Mouse (Mus musculus) heart, embryonic 15.5 days (tissue): ENCODE results near the gene Rwdd4a. TPM values are rescaled to one million over a fixed set of nuclear protein-coding genes. Genes with fewer than 3 reads are reported as not detected.

ENCODE experiments used
- ATAC-seq: fragments of 200-750 bp; cut with Nextera tagmentation; replicated peaks from 2 replicates; pipeline ENCODE4 v1.8.0; 2017; ENCODE audit warnings: low read depth, moderate TSS enrichment; ENCODE audit not compliant: insufficient number of reproducible peaks, insufficient read depth, low FRiP score
- H3K27ac ChIP-seq: fragments of 300-500 bp; sonication (generic); 2 replicates; pipeline ENCODE4 v1.5.1; 2015; ENCODE audit warnings: mild to moderate bottlenecking, inconsistent platforms
- H3K27me3 ChIP-seq: fragments of 300-500 bp; sonication (generic); 2 replicates; pipeline ENCODE4 v1.6.1; 2015; ENCODE audit warnings: inconsistent platforms
- H3K36me3 ChIP-seq: fragments of 300-500 bp; sonication (generic); 2 replicates; pipeline ENCODE4 v1.6.1; 2015; ENCODE audit warnings: mild to moderate bottlenecking, inconsistent platforms
- H3K4me1 ChIP-seq: fragments of 300-500 bp; sonication (generic); replicated peaks from 2 replicates; pipeline ENCODE4 v1.6.1; 2015; ENCODE audit warnings: inconsistent platforms
- H3K4me2 ChIP-seq: fragments of 300-500 bp; sonication (generic); 2 replicates; pipeline ENCODE4 v1.6.1; 2015; ENCODE audit warnings: inconsistent platforms, mild to moderate bottlenecking, moderate library complexity
- H3K4me3 ChIP-seq: fragments of 300-500 bp; sonication (generic); 2 replicates; pipeline ENCODE4 v1.5.1; 2015; ENCODE audit warnings: mild to moderate bottlenecking, inconsistent platforms
- H3K9ac ChIP-seq: fragments of 300-500 bp; sonication (generic); 2 replicates; pipeline ENCODE4 v1.6.1; 2015; ENCODE audit warnings: mild to moderate bottlenecking, inconsistent platforms
- H3K9me3 ChIP-seq: fragments of 300-500 bp; sonication (generic); replicated peaks from 2 replicates; pipeline ENCODE4 v1.6.1; 2016; ENCODE audit warnings: inconsistent platforms
- WGBS: fragments of 180-500 bp; shearing (Covaris S2); methylation state at CpG from one replicate; pipeline ENCODE4 v1.1.7; 2015; ENCODE audit warnings: mixed read lengths; 5-methylcytosine and 5-hydroxymethylcytosine counted together
- polyA plus RNA-seq: library from polyadenylated mRNA; unstranded; fragments of >200 nt; fragmentation: Nextera tagmentation; extraction: Ambion mirVana; gene quantifications from 2 replicates; pipeline ENCODE4 v1.2.1, GENCODE M21; 2015

Gene Rwdd4a
- 25.5 and 30.7 TPM in 2 replicates for polyA plus RNA-seq

DNA sequence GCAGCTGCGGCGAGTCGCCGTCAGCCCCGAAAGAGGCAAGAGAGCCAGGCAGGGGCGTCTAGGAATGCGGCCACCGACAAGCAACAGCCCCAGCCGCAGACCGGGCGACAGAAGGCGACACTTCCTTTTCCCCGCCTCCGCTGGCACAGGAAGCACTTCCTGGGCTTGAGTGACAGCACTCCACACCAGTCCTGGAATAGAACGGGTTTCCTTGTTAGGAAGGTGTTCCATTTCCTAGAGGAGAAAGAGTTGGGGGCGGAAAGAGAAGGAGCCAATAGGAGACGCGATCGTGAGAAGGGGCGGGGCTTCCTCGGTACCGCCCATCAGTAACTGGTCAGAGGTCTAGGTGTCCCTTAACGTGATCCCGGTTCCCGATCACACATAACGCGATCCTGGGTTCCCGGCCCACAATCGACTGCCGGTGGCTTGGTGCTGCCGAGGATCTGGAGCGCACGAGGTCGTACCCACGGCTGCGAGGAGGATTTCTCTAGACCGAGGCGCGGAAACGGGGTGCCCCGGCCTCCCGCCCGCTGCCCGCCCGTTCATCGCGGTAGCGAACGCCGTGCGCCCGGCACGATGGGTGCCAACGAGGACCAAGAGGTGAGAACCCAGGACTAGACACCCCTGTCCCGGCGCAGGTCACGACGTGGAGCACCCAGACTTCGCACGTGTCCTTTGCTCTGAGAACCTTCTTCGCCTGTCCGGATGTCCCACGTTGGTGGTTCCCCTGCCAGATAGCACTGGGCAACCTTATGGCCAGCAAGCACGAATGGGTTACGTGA lies at the start of gene Rwdd4a, which contains the start of gene Trappc11:
Gene Rwdd4a, plus strand, starts transcription at position 321 of the 782 bp plus-strand sequence.
Gene Trappc11, minus strand, starts transcription at position 127 of the 782 bp plus-strand sequence.
- H3K4me2 ChIP-seq = peak within 1 kb of the TSS; percentile 82
- peak within 1 kb of the TSS; percentile 91 for H3K9ac ChIP-seq
- no peaks in the 10 kb centered on the region for H3K27me3 ChIP-seq
- H3K4me1 ChIP-seq = peaks cover 20% of the 10 kb centered on the region
- H3K4me3 ChIP-seq = peak within 1 kb of the TSS; percentile 79
- peak within 1 kb of the TSS; percentile 86 for H3K27ac ChIP-seq
- 1% methylated on average over 58 of the region's 65 CpGs for WGBS
- ATAC-seq = peak; percentile 100
- no peaks in the 10 kb centered on the region for H3K9me3 ChIP-seq
- peaks cover 19% of the 10 kb centered on the region for H3K36me3 ChIP-seq

DNA sequence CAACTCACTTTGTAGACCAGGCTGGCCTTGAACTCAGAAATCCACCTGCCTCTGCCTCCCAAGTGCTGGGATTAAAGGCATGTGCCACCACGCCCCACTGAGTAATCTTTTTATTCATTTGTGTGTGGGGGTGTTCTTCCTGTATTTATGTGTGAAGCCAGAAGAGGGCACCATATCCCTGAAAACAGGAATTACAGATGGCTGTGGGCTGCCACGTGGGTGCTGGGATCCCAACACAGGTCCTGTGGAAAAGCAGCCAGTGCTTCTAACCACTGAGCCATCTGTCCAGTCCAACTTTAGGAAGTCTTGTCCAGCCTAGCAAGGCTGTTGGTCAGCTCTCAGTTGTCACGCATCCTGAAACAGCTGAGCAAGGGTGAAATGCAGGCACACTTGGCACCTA lies 46.2 kb upstream of the Rwdd4a start:
- peaks cover 24% of the 10 kb centered on the region for H3K36me3 ChIP-seq
- no peak overlapping the region for H3K4me2 ChIP-seq
- H3K27ac ChIP-seq = no peak overlapping the region
- no peaks in the 10 kb centered on the region for H3K9me3 ChIP-seq
- H3K9ac ChIP-seq = no peak overlapping the region
- ATAC-seq = no peak
- WGBS = 91% methylated on average over 3 of the region's 3 CpGs
- H3K4me1 ChIP-seq = no peaks in the 10 kb centered on the region
- H3K4me3 ChIP-seq = no peak overlapping the region
- no peaks in the 10 kb centered on the region for H3K27me3 ChIP-seq

DNA sequence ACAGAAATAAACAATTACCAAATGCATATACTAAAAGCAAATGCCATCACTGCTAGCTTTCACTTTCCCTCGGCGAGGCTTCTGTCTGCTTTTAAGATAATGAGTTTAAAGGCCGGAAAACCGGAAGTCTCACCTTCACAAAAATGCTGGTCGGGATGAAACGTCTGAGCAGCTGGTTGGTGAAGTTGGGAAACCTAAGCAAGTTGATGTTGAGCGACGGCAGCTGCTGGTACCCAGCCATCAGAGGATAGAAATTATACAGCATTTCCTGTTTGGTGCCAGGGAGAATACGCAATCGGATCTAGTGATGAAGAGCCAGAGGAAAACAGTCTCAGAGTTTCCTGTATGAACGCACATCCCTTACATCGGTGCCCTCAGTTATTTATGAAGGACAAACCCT lies 40.4 kb upstream of the Rwdd4a start:
- no peak overlapping the region for H3K9ac ChIP-seq
- H3K4me3 ChIP-seq = no peak overlapping the region
- no peak overlapping the region for H3K27ac ChIP-seq
- no peak overlapping the region for H3K4me2 ChIP-seq
- H3K4me1 ChIP-seq = no peaks in the 10 kb centered on the region; the same call in 1 of the 2 replicates
- H3K9me3 ChIP-seq = no peaks in the 10 kb centered on the region
- WGBS = 88% methylated on average over 12 of the region's 12 CpGs
- H3K36me3 ChIP-seq = peaks cover 61% of the 10 kb centered on the region
- no peak for ATAC-seq
- no peaks in the 10 kb centered on the region for H3K27me3 ChIP-seq

DNA sequence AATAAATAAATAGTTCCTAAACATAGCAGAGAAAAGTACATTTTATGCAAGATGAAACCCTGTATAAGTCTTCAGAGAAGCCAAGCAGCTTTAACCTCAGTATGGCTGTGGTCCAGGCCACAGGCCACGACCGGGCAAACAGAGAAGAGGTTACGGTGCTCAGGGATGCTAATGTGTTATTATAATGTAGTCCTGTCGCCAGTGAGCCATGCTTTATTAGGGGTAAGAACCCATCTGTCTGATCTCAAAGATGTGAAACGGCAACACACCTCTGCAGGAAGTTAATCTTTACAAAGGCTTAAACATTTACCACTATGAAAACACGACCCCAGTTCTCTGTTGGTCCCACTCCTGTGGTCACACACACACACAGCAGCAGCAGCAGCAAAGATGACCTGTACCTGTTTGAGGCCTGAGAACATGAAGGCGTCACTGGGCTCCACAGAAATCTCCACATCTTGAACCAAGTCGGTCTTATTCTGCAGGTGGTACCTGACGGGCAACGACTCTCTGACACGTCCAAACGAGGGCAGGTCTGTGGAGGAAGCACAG lies 38.8 kb upstream of the Rwdd4a start:
- 84% methylated on average over 12 of the region's 12 CpGs for WGBS
- H3K4me1 ChIP-seq = no peaks in the 10 kb centered on the region; the same call in 1 of the 2 replicates
- H3K4me2 ChIP-seq = no peak overlapping the region
- H3K27ac ChIP-seq = no peak overlapping the region
- H3K36me3 ChIP-seq = peaks cover 64% of the 10 kb centered on the region
- H3K27me3 ChIP-seq = no peaks in the 10 kb centered on the region
- no peak overlapping the region for H3K4me3 ChIP-seq
- H3K9me3 ChIP-seq = no peaks in the 10 kb centered on the region
- ATAC-seq = no peak
- H3K9ac ChIP-seq = no peak overlapping the region

DNA sequence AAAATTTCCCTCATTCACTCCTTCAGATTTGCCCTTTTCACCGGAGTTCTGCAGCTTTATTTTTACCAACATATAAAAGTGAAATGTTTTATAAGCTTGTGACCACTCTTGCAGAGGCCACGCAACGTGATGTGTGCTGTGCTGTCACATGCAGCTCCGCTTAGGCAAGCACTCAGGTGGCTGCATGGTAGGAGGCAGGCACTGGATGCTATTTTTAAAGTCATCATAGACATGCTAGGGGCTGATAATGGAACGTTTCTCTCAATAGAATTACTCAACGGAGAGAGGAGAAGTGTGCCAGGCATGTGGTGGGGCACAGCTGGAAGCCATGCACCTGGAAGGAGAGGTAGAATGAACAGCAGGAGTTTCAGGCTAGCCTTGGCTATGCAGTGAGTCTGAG lies 38.0 kb upstream of the Rwdd4a start:
- H3K36me3 ChIP-seq = peaks cover 64% of the 10 kb centered on the region

DNA sequence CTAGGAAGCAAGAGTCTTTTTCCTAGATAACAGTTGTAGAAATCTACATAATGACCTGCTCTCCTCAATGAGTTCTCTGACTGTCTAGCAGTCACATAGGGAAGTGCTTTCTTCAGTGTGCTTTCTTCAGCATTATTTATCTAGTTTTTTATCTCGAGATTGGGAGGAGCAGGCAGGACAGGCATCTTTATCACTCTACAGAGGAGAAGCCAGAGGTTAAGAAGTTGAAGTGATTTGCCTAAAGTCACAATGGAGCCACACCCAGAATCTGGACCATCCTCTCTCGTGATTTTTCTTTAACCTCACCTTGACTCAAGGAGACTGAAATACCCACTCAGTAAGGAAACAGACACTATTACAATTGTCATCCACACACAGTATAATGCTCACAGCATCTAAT lies 31.5 kb upstream of the Rwdd4a start:
- WGBS = 66% methylated on average over 2 of the region's 2 CpGs
- Histone ChIP-seq H3K4me2 (no peak overlapping the region), H3K9me3 (no peaks in the 10 kb centered on the region), H3K9ac (no peak overlapping the region), H3K4me3 (no peak overlapping the region), H3K36me3 (peaks cover 69% of the 10 kb centered on the region), H3K27ac (no peak overlapping the region), H3K27me3 (no peaks in the 10 kb centered on the region), H3K4me1 (no peaks in the 10 kb centered on the region)
- no peak for ATAC-seq

More for the DNA sequence above, 38.0 kb upstream of the Rwdd4a start:
- no peak overlapping the region for H3K4me2 ChIP-seq
- WGBS = 57% methylated on average over 6 of the region's 6 CpGs
- H3K27ac ChIP-seq = no peak overlapping the region
- H3K27me3 ChIP-seq = no peaks in the 10 kb centered on the region
- H3K4me1 ChIP-seq = no peaks in the 10 kb centered on the region; the same call in 1 of the 2 replicates
- H3K9ac ChIP-seq = no peak overlapping the region
- no peaks in the 10 kb centered on the region for H3K9me3 ChIP-seq
- H3K4me3 ChIP-seq = no peak overlapping the region
- peak; percentile 58; the same call in 1 of the 2 replicates for ATAC-seq

DNA sequence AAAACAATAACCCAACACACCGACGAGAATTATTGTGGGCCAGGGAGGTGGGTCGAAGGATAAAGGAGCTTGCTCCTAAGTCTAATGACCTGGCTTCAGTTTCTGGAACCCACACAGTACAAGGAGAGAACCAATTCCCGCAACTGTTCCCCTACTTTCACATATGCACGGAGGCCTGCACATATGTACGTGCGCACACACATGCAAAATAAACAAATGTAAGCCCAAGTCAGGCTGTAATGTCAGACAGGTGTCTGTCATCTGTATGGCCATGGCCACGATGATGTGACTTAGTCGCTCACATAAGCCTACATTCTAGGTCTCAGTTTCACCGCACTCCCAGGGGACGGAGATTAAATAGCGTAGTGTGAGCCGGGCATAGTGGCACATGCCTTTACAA lies 30.9 kb upstream of the Rwdd4a start:
- H3K4me3 ChIP-seq = no peak overlapping the region
- peaks cover 64% of the 10 kb centered on the region for H3K36me3 ChIP-seq
- no peak overlapping the region for H3K27ac ChIP-seq
- no peak overlapping the region for H3K4me2 ChIP-seq
- WGBS = 93% methylated on average over 13 of the region's 13 CpGs
- no peak for ATAC-seq
- no peaks in the 10 kb centered on the region for H3K9me3 ChIP-seq
- H3K4me1 ChIP-seq = no peaks in the 10 kb centered on the region
- H3K27me3 ChIP-seq = no peaks in the 10 kb centered on the region
- no peak overlapping the region for H3K9ac ChIP-seq

DNA sequence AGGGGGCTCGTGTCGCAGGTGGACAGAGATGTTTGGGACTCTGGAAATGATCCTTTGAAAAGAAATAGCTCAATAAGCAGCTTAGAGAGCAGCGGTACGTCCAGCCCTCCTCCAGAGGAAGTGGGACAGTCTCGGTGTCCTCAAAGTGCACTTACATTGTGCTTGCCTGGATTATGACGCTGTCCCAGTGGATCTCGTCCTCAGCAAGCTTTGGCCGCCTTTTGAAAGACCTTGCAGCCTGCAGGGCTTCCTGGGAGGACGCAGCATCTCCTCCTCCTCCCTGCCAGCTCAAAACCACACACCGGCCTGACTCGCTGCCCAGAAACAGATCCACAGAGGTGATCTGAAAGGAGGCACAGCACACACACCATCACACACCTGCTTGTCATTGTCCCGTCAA lies 28.0 kb upstream of the Rwdd4a start:
- 92% methylated on average over 12 of the region's 12 CpGs for WGBS
- H3K36me3 ChIP-seq = peaks cover 67% of the 10 kb centered on the region
- no peak overlapping the region for H3K4me2 ChIP-seq
- no peak overlapping the region for H3K9ac ChIP-seq
- H3K9me3 ChIP-seq = no peaks in the 10 kb centered on the region
- H3K27me3 ChIP-seq = no peaks in the 10 kb centered on the region
- no peak for ATAC-seq
- H3K4me3 ChIP-seq = no peak overlapping the region
- H3K27ac ChIP-seq = no peak overlapping the region
- H3K4me1 ChIP-seq = no peaks in the 10 kb centered on the region

DNA sequence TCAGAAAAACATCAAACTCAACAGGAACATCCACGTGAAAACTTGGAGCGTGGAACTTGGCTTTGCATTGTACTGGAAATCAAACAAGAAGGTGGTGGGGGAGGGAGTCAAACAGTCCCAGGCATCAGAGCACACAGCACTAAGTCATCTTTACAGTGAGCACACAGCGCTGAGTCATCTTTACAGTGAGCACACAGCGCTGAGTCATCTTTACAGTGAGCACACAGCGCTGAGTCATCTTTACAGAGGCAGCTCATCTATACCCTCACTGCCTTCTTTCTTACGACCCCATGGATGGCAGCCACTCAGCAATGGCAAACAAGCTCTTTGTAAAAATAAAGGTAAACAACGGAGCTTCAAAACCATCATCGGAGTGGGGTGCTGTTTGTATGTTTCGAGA lies 22.5 kb upstream of the Rwdd4a start:
- no peak overlapping the region for H3K4me3 ChIP-seq
- H3K27me3 ChIP-seq = no peaks in the 10 kb centered on the region
- no peak overlapping the region for H3K9ac ChIP-seq
- H3K27ac ChIP-seq = no peak overlapping the region
- H3K9me3 ChIP-seq = no peaks in the 10 kb centered on the region
- WGBS = 89% methylated on average over 9 of the region's 9 CpGs
- H3K4me1 ChIP-seq = no peaks in the 10 kb centered on the region
- H3K36me3 ChIP-seq = peaks cover 67% of the 10 kb centered on the region
- ATAC-seq = no peak
- no peak overlapping the region for H3K4me2 ChIP-seq

DNA sequence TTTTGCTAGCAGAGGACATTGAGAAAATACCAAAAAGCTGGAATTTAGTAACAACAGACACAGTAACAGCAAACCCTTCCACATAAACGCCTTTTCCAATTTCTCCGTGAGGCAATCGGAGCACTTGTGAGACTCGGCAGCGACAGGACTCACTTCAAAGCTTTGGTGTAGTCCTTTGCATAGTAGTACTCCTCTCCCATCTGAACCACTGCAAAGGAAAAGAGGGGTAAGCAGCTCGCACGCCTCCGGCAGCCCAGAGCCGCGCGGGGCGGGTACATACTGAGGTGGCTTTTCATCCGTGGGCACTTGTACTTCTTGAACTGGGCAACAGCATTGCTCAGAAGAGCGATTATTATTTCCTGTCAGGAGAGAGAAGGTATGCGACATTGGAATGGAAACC lies 19.9 kb upstream of the Rwdd4a start:
- Histone ChIP-seq H3K36me3 (peaks cover 72% of the 10 kb centered on the region), H3K4me2 (no peak overlapping the region), H3K4me1 (no peaks in the 10 kb centered on the region), H3K27me3 (no peaks in the 10 kb centered on the region), H3K9me3 (no peaks in the 10 kb centered on the region), H3K4me3 (no peak overlapping the region), H3K9ac (no peak overlapping the region), H3K27ac (no peak overlapping the region)
- 95% methylated on average over 15 of the region's 15 CpGs for WGBS
- ATAC-seq = no peak

DNA sequence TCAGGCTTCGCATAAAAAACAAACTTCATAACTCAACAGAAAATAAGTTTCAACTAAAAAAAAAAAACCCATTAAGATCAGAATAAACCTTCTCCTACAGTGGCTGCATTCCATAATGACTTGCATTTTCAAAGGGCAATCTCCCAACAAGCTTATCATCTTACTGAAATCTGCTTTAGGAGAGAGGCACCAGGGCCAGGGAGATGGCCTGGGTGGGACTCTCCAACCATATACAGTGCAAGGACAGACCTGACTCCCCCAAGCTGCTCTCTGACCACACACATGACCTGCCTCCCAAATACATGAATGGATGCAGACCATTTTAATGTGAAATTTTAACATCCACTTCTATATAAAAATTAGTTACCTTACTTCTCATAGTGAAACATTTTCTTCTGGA lies 5.4 kb upstream of the Rwdd4a start:
- WGBS = 85% methylated on average over 1 of the region's 1 CpGs

More for the DNA sequence above, 5.4 kb upstream of the Rwdd4a start:
- Histone ChIP-seq H3K36me3 (peaks cover 49% of the 10 kb centered on the region), H3K9me3 (no peaks in the 10 kb centered on the region), H3K27ac (no peak overlapping the region), H3K4me3 (no peak overlapping the region), H3K9ac (no peak overlapping the region), H3K4me2 (no peak overlapping the region), H3K27me3 (no peaks in the 10 kb centered on the region), H3K4me1 (peaks cover 11% of the 10 kb centered on the region)
- no peak for ATAC-seq
